8 mouse cellular contexts compared by ENCODE assay signal in genomic region chr13:32801693-32802221, GRCm38 (mm10). TPM values are rescaled to one million over a fixed set of nuclear protein-coding genes. Genes with fewer than 3 reads are reported as not detected.
DNase-seq lines count a peak whose midpoint lies in the region; ATAC-seq and TF ChIP-seq lines count a peak whose summit lies in the region.

Wrnip1 (plus strand) TSS chr13:32802038.

- H3K4me2 ChIP-seq in heart, embryonic 12.5 days = peak within 1 kb of the TSS; percentile 86
- H3K4me2 ChIP-seq in kidney, postnatal 0 days (ENCODE audit: low read length) = peak within 1 kb of the TSS; percentile 86
- H3K4me2 ChIP-seq in liver, embryonic 11.5 days = peak within 1 kb of the TSS; percentile 95
- H3K4me2 ChIP-seq in stomach, embryonic 14.5 days (replicated peaks; ENCODE audit: low read depth, low read length) = peak within 1 kb of the TSS; percentile 82

- peaks cover 20% of the 10 kb centered on the region for H3K4me1 ChIP-seq in heart, embryonic 12.5 days (replicated peaks)
- peaks cover 15% of the 10 kb centered on the region; the same call in 1 of the 2 replicates for H3K4me1 ChIP-seq in kidney, postnatal 0 days (replicated peaks; ENCODE audit: insufficient read depth, low read length)
- peaks cover 18% of the 10 kb centered on the region for H3K4me1 ChIP-seq in liver, embryonic 11.5 days (replicated peaks; ENCODE audit: control insufficient read depth, insufficient read depth, low read length)
- H3K4me1 ChIP-seq in stomach, embryonic 14.5 days (ENCODE audit: control insufficient read depth, insufficient read depth, low read length) = peaks cover 17% of the 10 kb centered on the region; the same call in 1 of the 2 replicates

- 0 out of 2 replicates have a peak, but pooled peaks cover 7% of the 10 kb centered on the region for H3K36me3 ChIP-seq in heart, embryonic 12.5 days
- H3K36me3 ChIP-seq in kidney, postnatal 0 days (ENCODE audit: insufficient read depth, low read length) = peaks cover 4% of the 10 kb centered on the region
- H3K36me3 ChIP-seq in liver, embryonic 11.5 days (ENCODE audit: control insufficient read depth, insufficient read depth, low read length) = peaks cover 5% of the 10 kb centered on the region
- peaks cover 5% of the 10 kb centered on the region for H3K36me3 ChIP-seq in stomach, embryonic 14.5 days (ENCODE audit: control insufficient read depth, insufficient read depth, low read length)

- H3K9ac ChIP-seq in heart, embryonic 12.5 days = peak within 1 kb of the TSS; percentile 88
- peak within 1 kb of the TSS; percentile 72 for H3K9ac ChIP-seq in kidney, postnatal 0 days (ENCODE audit: low read depth, low read length)
- H3K9ac ChIP-seq in liver, embryonic 11.5 days (ENCODE audit: low read depth, low read length) = peak within 1 kb of the TSS; percentile 91
- peak within 1 kb of the TSS; percentile 80 for H3K9ac ChIP-seq in stomach, embryonic 14.5 days (replicated peaks; ENCODE audit: low read depth, low read length)

- DNase-seq in CD4-positive helper T cell, adult 2 months (ENCODE audit: low read depth, low spot score) = peak; percentile 98
- peak; percentile 99 for DNase-seq in brain, embryonic 18.5 days (ENCODE audit: low read depth, low spot score)
- peak; percentile 100 for DNase-seq in kidney, postnatal 0 days (ENCODE audit: low spot score)
- peak; percentile 89 for DNase-seq in liver, embryonic 11.5 days (ENCODE audit: low spot score)
- DNase-seq in naive thymus-derived CD4-positive, alpha-beta T cell, adult 2 months (ENCODE audit: low read depth) = peak; percentile 98

- H3K9me3 ChIP-seq in heart, embryonic 12.5 days (replicated peaks) = no peaks in the 10 kb centered on the region
- no peaks in the 10 kb centered on the region for H3K9me3 ChIP-seq in kidney, postnatal 0 days (replicated peaks; ENCODE audit: low read length)
- no peaks in the 10 kb centered on the region for H3K9me3 ChIP-seq in liver, embryonic 11.5 days (ENCODE audit: control insufficient read depth, low read length)
- no peaks in the 10 kb centered on the region for H3K9me3 ChIP-seq in stomach, embryonic 14.5 days (ENCODE audit: control insufficient read depth, low read depth, low read length)

- H3K4me3 ChIP-seq in heart, embryonic 12.5 days = peak within 1 kb of the TSS; percentile 88
- H3K4me3 ChIP-seq in kidney, postnatal 0 days (replicated peaks; ENCODE audit: low read depth, low read length) = peak within 1 kb of the TSS; percentile 76
- H3K4me3 ChIP-seq in liver, embryonic 11.5 days (ENCODE audit: low read depth, low read length) = peak within 1 kb of the TSS; percentile 77
- H3K4me3 ChIP-seq in stomach, embryonic 14.5 days (ENCODE audit: low read depth, low read length) = peak within 1 kb of the TSS; percentile 85

- peak within 1 kb of the TSS; percentile 37; the same call in 1 of the 2 replicates for H3K27ac ChIP-seq in heart, embryonic 12.5 days (ENCODE audit: poor library complexity, severe bottlenecking)
- peak within 1 kb of the TSS; percentile 68 for H3K27ac ChIP-seq in kidney, postnatal 0 days
- H3K27ac ChIP-seq in liver, embryonic 11.5 days (ENCODE audit: low read depth, low read length) = peak within 1 kb of the TSS; percentile 53; the same call in 1 of the 2 replicates
- H3K27ac ChIP-seq in stomach, embryonic 14.5 days (ENCODE audit: low read length) = peak within 1 kb of the TSS; percentile 71

- WGBS in heart, embryonic 12.5 days = under 1% methylated on average over 49 of the region's 51 CpGs
- under 1% methylated on average over 49 of the region's 51 CpGs for WGBS in kidney, postnatal 0 days
- WGBS in liver, embryonic 11.5 days = under 1% methylated on average over 51 of the region's 51 CpGs
- under 1% methylated on average over 49 of the region's 51 CpGs for WGBS in stomach, embryonic 14.5 days

- ATAC-seq in erythroid progenitor cell, adult 5-6 weeks (replicated peaks; ENCODE audit: low FRiP score, poor library complexity, severe bottlenecking) = peak; percentile 97
- ATAC-seq in heart, embryonic 12.5 days (ENCODE audit: insufficient number of reproducible peaks, low FRiP score) = peak; percentile 94
- ATAC-seq in kidney, postnatal 0 days (replicated peaks; ENCODE audit: low FRiP score, low read depth) = peak; percentile 97
- ATAC-seq in liver, embryonic 11.5 days (replicated peaks; ENCODE audit: low FRiP score) = peak; percentile 96
- peak; percentile 96 for ATAC-seq in stomach, embryonic 14.5 days (ENCODE audit: insufficient number of reproducible peaks, insufficient read depth, low FRiP score, low read depth)

- H3K27me3 ChIP-seq in heart, embryonic 12.5 days (replicated peaks) = no peaks in the 10 kb centered on the region
- no peaks in the 10 kb centered on the region for H3K27me3 ChIP-seq in kidney, postnatal 0 days (ENCODE audit: insufficient read depth, low read length)
- no peaks in the 10 kb centered on the region for H3K27me3 ChIP-seq in liver, embryonic 11.5 days (replicated peaks; ENCODE audit: control insufficient read depth, insufficient read depth, low read length)
- H3K27me3 ChIP-seq in stomach, embryonic 14.5 days (ENCODE audit: control insufficient read depth, insufficient read depth, low read length) = no peaks in the 10 kb centered on the region

- peak; percentile 59 for TF ChIP-seq CTCF in kidney, postnatal 0 days (IDR thresholded peaks at IDR 0.05; ENCODE audit: low read depth)

RNA-seq across cellular contexts. Expression of gene Wrnip1, which starts in this region (rescaled TPM):
- 13.0 and 17.2 TPM in 2 replicates for total RNA-seq in erythroid progenitor cell, adult 5-6 weeks (2015; ENCODE audit: low replicate concordance)
- 21.9 and 27.5 TPM in 2 replicates for total RNA-seq in erythroid progenitor cell, adult 5-6 weeks (2017; ENCODE audit: low replicate concordance)
- polyA plus RNA-seq in heart, embryonic 12.5 days (2016; fragmentation: Nextera tagmentation; extraction: Ambion mirVana) = 30.2 TPM in 2 replicates
- polyA plus RNA-seq in kidney, postnatal 0 days (2015; fragmentation: Nextera tagmentation; extraction: Ambion mirVana) = 19.4 and 25.8 TPM in 2 replicates
- polyA plus RNA-seq in liver, embryonic 11.5 days (2014; fragmentation: Nextera tagmentation; extraction: Ambion mirVana) = 19.9 and 23.1 TPM in 2 replicates
- 15.8 and 17.3 TPM in 2 replicates for polyA plus RNA-seq in stomach, embryonic 14.5 days (2014; fragmentation: Nextera tagmentation; extraction: Ambion mirVana)

Comparison
In these comparisons a context has a peak if more than half of its experiments do, and no peak if none do; other contexts are left out.
1. Peak in every context shown above with its lines: DNase-seq, ATAC-seq, H3K4me3 ChIP-seq and H3K27ac ChIP-seq.